Mouse (Mus musculus) urinary bladder, postnatal 25 days (tissue): ENCODE measurements around the gene Celsr3.

Experiments
- DNase-seq: peaks from one replicate; pipeline ENCODE4 v3.0.0; 2022; ENCODE audit warnings: low spot score

The Celsr3 gene

GRCm38 (mm10) chr9:108854241-108854696 is 28.1 kb downstream of the Celsr3 start:
- DNase-seq, result peak; percentile 75

GRCm38 (mm10) chr9:108855335-108855734 is 29.2 kb downstream of the Celsr3 start:
- no peak for DNase-seq

- DNase-seq, result no peak
Measured at GRCm38 (mm10) chr9:108858792-108859527, 32.8 kb downstream of the Celsr3 start.
